Mouse (Mus musculus): Measurements from ENCODE around the gene F13a1.

F13a1 gene

DNA sequence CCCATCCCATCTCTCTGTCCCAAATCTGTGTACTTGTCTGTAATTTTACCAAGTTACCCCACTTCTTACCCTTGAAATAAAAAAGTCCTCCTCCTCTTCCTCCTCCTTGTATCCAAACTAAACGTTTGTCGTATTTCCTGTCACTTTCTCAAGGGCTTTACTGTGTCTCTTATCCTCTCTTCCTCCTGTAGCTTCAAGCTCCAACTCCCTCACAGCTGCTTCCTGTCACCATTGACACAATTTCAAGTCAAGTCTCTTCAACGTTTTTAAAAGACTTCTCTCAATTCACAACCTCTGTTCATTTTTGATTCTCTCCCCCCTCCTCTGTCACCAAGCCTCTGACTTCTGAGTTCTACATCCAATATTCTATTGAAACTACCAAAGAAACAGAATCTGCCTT lies at the start of gene F13a1:
Gene F13a1, minus strand, starts transcription at position 119 of the 400 bp plus-strand sequence.
- in situ Hi-C loops (cut with MboI; ENCODE audit: unreplicated experiment in 2 of 2), result no loop called here

DNA sequence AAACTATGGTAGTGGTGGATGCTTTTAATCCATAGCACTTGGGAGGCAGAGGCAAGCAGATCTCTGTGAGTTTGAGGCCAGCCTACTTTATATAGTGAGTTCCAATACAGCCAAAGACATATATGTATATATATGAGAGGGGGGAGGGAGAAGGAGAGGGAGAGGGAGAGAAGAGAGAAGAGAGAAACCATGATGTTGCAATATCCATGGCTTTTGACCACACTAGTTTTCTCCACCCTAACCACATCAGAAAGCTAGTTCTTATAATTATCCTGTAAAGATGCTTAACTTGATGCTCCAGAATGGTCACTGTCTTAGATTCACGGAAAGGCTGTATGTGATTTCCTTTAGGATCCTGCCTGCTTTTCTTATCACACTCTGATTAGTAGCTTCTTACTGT lies 41.6 kb upstream of the F13a1 start:
- in situ Hi-C loops (cut with MboI; ENCODE audit: unreplicated experiment in 2 of 2), result no loop called here

- in situ Hi-C loops (cut with MboI; ENCODE audit: unreplicated experiment in 2 of 2), result no loop called here
Observed at GRCm38 (mm10) chr13:37089104-37089503, 39.1 kb upstream of the F13a1 start.

DNA sequence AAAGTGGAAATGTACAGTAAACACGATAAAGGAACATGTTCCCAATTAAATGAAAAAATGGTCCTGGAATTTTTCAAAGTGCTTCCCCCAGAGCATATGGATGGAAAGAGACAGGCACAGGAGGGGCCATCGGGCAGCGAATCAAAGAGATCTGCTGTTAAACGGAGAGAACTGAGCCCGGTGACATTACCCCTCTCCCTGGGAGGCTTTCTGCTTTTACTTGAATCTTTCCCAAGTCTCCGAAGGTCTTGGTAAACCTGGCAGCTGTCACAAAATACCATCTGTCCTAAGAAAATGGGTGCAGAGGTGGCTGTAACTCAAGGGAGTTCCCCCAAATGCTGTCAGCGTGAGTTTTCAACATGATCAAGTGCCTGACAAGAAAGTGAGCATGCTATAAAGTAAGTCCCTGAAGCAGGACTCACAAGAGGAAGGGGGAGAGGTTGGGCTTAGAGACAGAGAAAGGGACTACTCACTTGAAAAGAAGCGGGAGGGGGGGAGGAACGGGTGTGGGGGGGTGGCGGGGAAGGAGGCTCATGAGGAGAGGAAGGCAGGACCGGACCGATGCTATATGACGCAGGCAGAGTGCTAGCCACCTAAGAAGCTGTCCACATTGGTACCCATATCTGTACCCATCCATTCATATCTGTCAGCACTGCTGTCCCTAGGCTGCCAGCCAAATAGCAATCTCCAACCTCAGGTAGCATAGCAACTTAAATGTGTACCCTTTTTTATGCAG lies 31.6 kb upstream of the F13a1 start:
- in situ Hi-C loops (cut with MboI; ENCODE audit: unreplicated experiment in 2 of 2), result no loop called here

- in situ Hi-C loops (cut with MboI; ENCODE audit: unreplicated experiment in 2 of 2), result no loop called here
Observed at GRCm38 (mm10) chr13:37071390-37071789, 21.3 kb upstream of the F13a1 start.

- in situ Hi-C loops (cut with MboI; ENCODE audit: unreplicated experiment in 2 of 2), result no loop called here
Observed at GRCm38 (mm10) chr13:37070824-37071223, 20.8 kb upstream of the F13a1 start.

DNA sequence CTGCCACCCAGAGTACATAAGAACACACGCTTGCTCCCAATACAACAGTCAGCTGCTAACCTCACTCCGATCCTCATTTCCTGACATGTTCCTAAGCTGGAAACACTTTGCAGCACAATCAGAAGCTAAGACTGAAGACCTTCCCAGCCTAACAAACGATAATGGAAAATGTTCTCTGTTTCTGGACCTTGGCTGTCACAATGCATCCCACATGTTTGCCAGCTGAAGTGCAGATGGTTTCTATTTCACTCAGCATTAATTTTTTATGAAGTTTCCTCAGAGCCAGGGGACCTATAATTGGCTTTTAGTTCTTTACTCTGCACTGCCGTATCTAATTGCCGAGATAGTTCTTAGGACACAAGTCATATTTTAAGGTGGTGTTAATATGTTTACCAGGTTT lies 10.8 kb upstream of the F13a1 start:
- in situ Hi-C loops (cut with MboI; ENCODE audit: unreplicated experiment in 2 of 2), result no loop called here

- in situ Hi-C loops (cut with MboI; ENCODE audit: unreplicated experiment in 2 of 2), result no loop called here
Observed at GRCm38 (mm10) chr13:37056662-37057061, 6.6 kb upstream of the F13a1 start.

GRCm38 (mm10) chr13:37049631-37050030 lies 413 bp downstream of the F13a1 start:
- in situ Hi-C loops (cut with MboI; ENCODE audit: unreplicated experiment in 2 of 2), result no loop called here

- in situ Hi-C loops (cut with MboI; ENCODE audit: unreplicated experiment in 2 of 2), result no loop called here
Observed at GRCm38 (mm10) chr13:37049018-37049417, 1.0 kb downstream of the F13a1 start.

DNA sequence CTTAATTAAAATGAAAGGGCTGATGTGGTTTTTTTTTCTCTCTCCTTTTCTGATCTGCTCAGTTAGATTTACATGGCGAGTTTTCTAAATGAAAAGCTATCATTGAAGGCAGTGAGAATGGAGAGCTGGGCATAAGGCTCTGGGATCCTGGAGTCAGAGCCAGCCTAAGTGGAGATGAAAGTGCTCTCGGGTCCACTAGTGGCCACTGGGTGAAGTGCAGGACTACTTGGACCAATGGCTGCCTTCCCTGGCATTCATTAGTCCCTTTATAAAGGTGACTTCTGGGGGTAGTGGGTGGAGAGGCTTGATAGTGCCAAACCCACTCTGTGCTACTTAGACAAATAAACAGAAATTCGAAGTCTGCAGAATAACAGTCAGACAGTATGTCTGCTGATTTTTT lies 5.0 kb downstream of the F13a1 start:
- in situ Hi-C loops (cut with MboI; ENCODE audit: unreplicated experiment in 2 of 2), result no loop called here

- in situ Hi-C loops (cut with MboI; ENCODE audit: unreplicated experiment in 2 of 2), result no loop called here
Observed at GRCm38 (mm10) chr13:37034745-37035144, 15.3 kb downstream of the F13a1 start.

- in situ Hi-C loops (cut with MboI; ENCODE audit: unreplicated experiment in 2 of 2), result no loop called here
Observed at GRCm38 (mm10) chr13:37025996-37026579, 24.0 kb downstream of the F13a1 start.

- in situ Hi-C loops (cut with MboI; ENCODE audit: unreplicated experiment in 2 of 2), result no loop called here
Observed at GRCm38 (mm10) chr13:37021575-37021974, 28.5 kb downstream of the F13a1 start.

DNA sequence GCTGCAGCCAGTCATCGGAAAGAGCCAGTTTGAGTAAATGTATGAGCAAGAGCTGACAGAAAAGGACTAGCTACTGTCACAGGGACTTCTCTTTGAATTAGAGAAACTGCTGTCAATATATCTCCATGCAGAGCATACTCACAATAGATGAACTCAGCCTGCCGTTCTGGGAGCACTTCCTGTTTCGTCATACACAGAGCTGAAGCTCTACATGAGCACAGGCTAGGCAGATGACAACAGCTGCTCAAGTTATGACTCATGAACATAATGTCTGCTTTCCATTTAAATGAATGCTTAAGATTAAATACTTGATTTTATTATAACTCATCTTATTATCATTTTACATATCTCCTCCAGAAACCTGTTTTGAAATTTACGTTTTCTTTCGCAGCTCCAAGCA lies 39.3 kb downstream of the F13a1 start:
- in situ Hi-C loops (cut with MboI; ENCODE audit: unreplicated experiment in 2 of 2), result no loop called here

DNA sequence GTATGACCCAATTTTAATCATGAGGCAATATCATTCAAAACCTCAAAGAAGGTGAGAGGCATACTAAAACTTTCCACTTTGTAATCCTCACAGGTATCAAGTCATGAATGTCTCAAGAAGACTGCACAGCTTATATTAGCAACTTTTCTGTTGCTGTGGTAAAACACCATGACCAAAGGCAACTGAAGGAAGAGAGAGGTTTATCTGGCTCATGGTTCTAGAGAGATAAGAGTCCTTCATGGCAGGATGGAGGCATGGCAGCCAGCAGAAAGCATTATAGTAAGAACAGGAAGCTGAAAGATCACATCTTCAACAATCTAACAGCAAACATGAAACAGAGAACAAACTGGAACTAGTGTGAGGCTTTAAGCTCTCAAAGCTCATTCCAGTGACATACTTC lies 43.8 kb downstream of the F13a1 start:
- in situ Hi-C loops (cut with MboI; ENCODE audit: unreplicated experiment in 2 of 2), result no loop called here

GRCm38 (mm10) chr13:36999210-36999705 lies 50.8 kb downstream of the F13a1 start:
- in situ Hi-C loops (cut with MboI; ENCODE audit: unreplicated experiment in 2 of 2), result no loop called here

DNA sequence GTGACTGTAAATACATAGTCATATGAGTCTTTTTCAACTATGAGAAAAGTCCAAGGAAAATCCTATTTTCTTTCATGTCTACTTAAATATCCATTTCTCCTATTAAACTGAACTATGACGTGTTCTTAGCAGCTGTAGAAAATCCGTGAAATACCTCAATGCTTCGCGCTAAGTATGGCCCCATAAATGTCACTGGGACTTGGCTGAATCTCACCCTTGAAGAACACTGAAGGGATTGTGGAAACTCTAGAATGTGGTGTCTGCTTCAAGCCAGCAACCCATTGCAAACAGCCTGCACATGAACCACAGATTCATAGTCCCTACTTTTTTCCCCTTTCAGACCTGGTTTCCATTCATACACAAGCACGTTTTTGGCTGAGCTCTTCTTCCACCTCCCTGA lies 56.5 kb downstream of the F13a1 start:
- in situ Hi-C loops (cut with MboI; ENCODE audit: unreplicated experiment in 2 of 2), result no loop called here

- in situ Hi-C loops (cut with MboI; ENCODE audit: unreplicated experiment in 2 of 2), result no loop called here
Observed at GRCm38 (mm10) chr13:36988392-36988791, 61.7 kb downstream of the F13a1 start.

DNA sequence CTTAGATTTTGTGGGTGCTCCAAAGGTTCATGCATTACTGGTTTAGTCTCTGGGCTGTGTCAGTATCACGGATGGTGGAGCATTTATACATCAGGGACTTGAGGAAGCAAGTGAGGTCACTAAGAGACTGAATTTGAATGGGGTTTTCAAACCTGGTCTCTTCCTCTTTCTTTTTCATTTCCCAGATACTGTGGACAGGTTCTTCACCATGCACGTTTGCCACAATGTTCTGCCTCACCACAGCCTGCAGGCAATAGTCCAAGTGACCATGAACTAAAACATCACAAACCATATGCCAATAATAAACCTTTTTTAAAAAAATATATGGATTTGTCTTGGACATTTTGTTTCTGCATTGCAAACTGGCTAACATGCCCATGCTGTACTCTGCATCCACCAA lies 77.0 kb downstream of the F13a1 start:
- in situ Hi-C loops (cut with MboI; ENCODE audit: unreplicated experiment in 2 of 2), result no loop called here

GRCm38 (mm10) chr13:36972226-36972625 lies 77.8 kb downstream of the F13a1 start:
- in situ Hi-C loops (cut with MboI; ENCODE audit: unreplicated experiment in 2 of 2), result no loop called here

- in situ Hi-C loops (cut with MboI; ENCODE audit: unreplicated experiment in 2 of 2), result no loop called here
Observed at GRCm38 (mm10) chr13:36962926-36963325, 87.1 kb downstream of the F13a1 start.
